Mouse (Mus musculus) erythroblast, adult 5-6 weeks (primary cell): Measurements from ENCODE around the gene Mblac2. TPM values are rescaled to one million over a fixed set of nuclear protein-coding genes. Genes with fewer than 3 reads are reported as not detected.
"Not testable (repeated sequence)": the region's sequence is repeated elsewhere in the genome, so short reads cannot be mapped to it uniquely, and the experiment has no call there.

Experiments used
- ATAC-seq: replicated peaks from 2 replicates; pipeline ENCODE4 v1.8.0; 2016; ENCODE audit warnings: moderate number of reproducible peaks, mild to moderate bottlenecking, moderate TSS enrichment, inconsistent platforms; ENCODE audit not compliant: poor library complexity, low FRiP score, severe bottlenecking
- total RNA-seq, 2 experiments: library from RNA; stranded (forward) in 1 of 2; stranded (reverse) in 1 of 2; fragments of 150-400 nt in 1 of 2; fragments of 200-764, 138-1000 nt in 1 of 2; gene quantifications; 2 replicates each; pipeline versions ENCODE4 v1.2.3 to v1.2.4; 2015 to 2017; ENCODE audit warnings: low replicate concordance in 2 of 2

Mblac2 gene
- total RNA-seq (2015; ENCODE audit: low replicate concordance) (0.19 and 2.5 TPM in 2 replicates), total RNA-seq (2017; ENCODE audit: low replicate concordance) (1.1 and 1.7 TPM in 2 replicates)

- peak; percentile 92 for ATAC-seq
Measured at GRCm38 (mm10) chr13:81710775-81711545, at the start of gene Mblac2, which contains the start of gene Polr3g. Gene Mblac2 (plus strand): TSS chr13:81711341. Gene Polr3g (minus strand): TSS chr13:81711013.

GRCm38 (mm10) chr13:81663566-81664330 lies 47.4 kb upstream of the Mblac2 start:
- peak; percentile 80 for ATAC-seq

- ATAC-seq, result no peak
Measured at GRCm38 (mm10) chr13:81664331-81664698, 46.8 kb upstream of the Mblac2 start.

GRCm38 (mm10) chr13:81667713-81668112 lies 43.4 kb upstream of the Mblac2 start:
- no peak for ATAC-seq

- no peak for ATAC-seq
Measured at GRCm38 (mm10) chr13:81675333-81675732, 35.8 kb upstream of the Mblac2 start.

GRCm38 (mm10) chr13:81683107-81683506 lies 28.0 kb upstream of the Mblac2 start:
- no peak for ATAC-seq

- no peak for ATAC-seq
Measured at GRCm38 (mm10) chr13:81684258-81684657, 26.9 kb upstream of the Mblac2 start.

GRCm38 (mm10) chr13:81684884-81685283 lies 26.3 kb upstream of the Mblac2 start:
- ATAC-seq, result no peak

- ATAC-seq, result peak; percentile 86
Measured at GRCm38 (mm10) chr13:81689587-81689986, 21.6 kb upstream of the Mblac2 start.

GRCm38 (mm10) chr13:81690477-81690876 lies 20.7 kb upstream of the Mblac2 start:
- ATAC-seq, result peak; percentile 61; the same call in 1 of the 2 replicates

- ATAC-seq, result peak; percentile 89
Measured at GRCm38 (mm10) chr13:81691606-81692005, 19.5 kb upstream of the Mblac2 start.

GRCm38 (mm10) chr13:81694446-81694845 lies 16.7 kb upstream of the Mblac2 start:
- ATAC-seq, result no peak

GRCm38 (mm10) chr13:81703148-81703547 lies 8.0 kb upstream of the Mblac2 start:
- ATAC-seq, result no peak

GRCm38 (mm10) chr13:81703621-81704020 lies 7.5 kb upstream of the Mblac2 start:
- ATAC-seq, result no peak

GRCm38 (mm10) chr13:81706311-81706710 lies 4.8 kb upstream of the Mblac2 start:
- no peak for ATAC-seq

GRCm38 (mm10) chr13:81709805-81710204 lies 1.3 kb upstream of the Mblac2 start:
- ATAC-seq, result no peak

GRCm38 (mm10) chr13:81710266-81710665 lies 875 bp upstream of the Mblac2 start:
- peak; percentile 7; the same call in 1 of the 2 replicates for ATAC-seq

- ATAC-seq, result peak; percentile 52
Measured at GRCm38 (mm10) chr13:81711546-81712371, 618 bp downstream of the Mblac2 start.

GRCm38 (mm10) chr13:81713896-81714295 lies 2.8 kb downstream of the Mblac2 start:
- ATAC-seq, result no peak

- not testable (repeated sequence) for ATAC-seq
Measured at GRCm38 (mm10) chr13:81728141-81728540, 17.0 kb downstream of the Mblac2 start.
